24 mouse cellular contexts compared by ENCODE assay signal in genomic region chr14:22874584-22874983, GRCm38 (mm10).
DNase-seq lines count a peak whose midpoint lies in the region; ATAC-seq and TF ChIP-seq lines count a peak whose summit lies in the region.
"Had no signal": no experiment of that assay in that cellular context is flagged by ENCODE, and none has a peak within 500 bp of the region (broad histone marks: within the 10 kb centered on the region; RNA-seq: fewer than 3 reads in every experiment).

No protein-coding gene starts in this region.

- peak; percentile 76 for TF ChIP-seq EP300 in MEL (IDR thresholded peaks at IDR 0.05; ENCODE audit: low read depth in 1 of 2, low read length in 2 of 2)

- no peak for TF ChIP-seq POLR2A in MEL (IDR thresholded peaks at IDR 0.05; ENCODE audit: control insufficient read depth in 1 of 2, insufficient read depth in 1 of 2, low read depth in 1 of 2, low read length in 2 of 2, poor library complexity in 1 of 2)
- no peak for TF ChIP-seq POLR2A in lung, adult 2 months (IDR thresholded peaks at IDR 0.05; ENCODE audit: borderline replicate concordance, extremely low read depth, low read depth, low read length)

- H3K27me3 ChIP-seq in MEL (ENCODE audit: control insufficient read depth in 1 of 2, insufficient read depth in 2 of 2, low read length in 2 of 2) = no peaks in the 10 kb centered on the region
- no peaks in the 10 kb centered on the region for H3K27me3 ChIP-seq in forebrain, postnatal 0 days (ENCODE audit: insufficient read depth, low read length)
- H3K27me3 ChIP-seq: CH12.LX, Patski had no signal

- DNase-seq in MEL (ENCODE audit: low read depth, low spot score) (peak; percentile 73), MEL-GATA-1-ER (ENCODE audit: extremely low read depth, low read depth) (peak; percentile 10)
- no peak for DNase-seq in left cerebral cortex, postnatal 25 days (ENCODE audit: low spot score in 2 of 2)
- no peak for DNase-seq in forebrain, postnatal 0 days
- no peak for DNase-seq in lung, adult 2 months
- DNase-seq in cerebellum, postnatal 10 days = no peak
- DNase-seq: adrenal gland, adult 2 months; adrenal gland, adult 8-10 months; adrenal gland, postnatal 10 days; adrenal gland, postnatal 14 days; adrenal gland, postnatal 25 days; adrenal gland, postnatal 36 days; B cell, adult 2 months; cerebellum, adult 11 months; cerebellum, adult 11-12 months; cerebellum, adult 18-20 months; cerebellum, adult 2 months had no signal

- peak; percentile 66; the same call in 1 of the 2 replicates for ATAC-seq in common myeloid progenitor, adult 5-6 weeks (replicated peaks; ENCODE audit: low read depth, poor library complexity, severe bottlenecking)
- ATAC-seq in megakaryocyte progenitor cell, adult 5-6 weeks (replicated peaks; ENCODE audit: poor library complexity) = 0 out of 2 replicates have a peak, but pooled peaks have one; percentile 20
- ATAC-seq in forebrain, postnatal 0 days = no peak
- ATAC-seq: activated CD4-positive, CD25-positive, alpha-beta regulatory T cell, adult 4 months; CD4-positive, CD25-positive, alpha-beta regulatory T cell, adult 4 months; Patski had no signal

- intact Hi-C loops in left cerebral cortex, postnatal 25 days (cut with DNase I) = no loop called here

- no peaks in the 10 kb centered on the region for H3K79me2 ChIP-seq in MEL (ENCODE audit: control insufficient read depth, insufficient read depth, low read length, poor library complexity)

- H3K36me3 ChIP-seq in MEL (ENCODE audit: control insufficient read depth in 1 of 2, insufficient read depth in 2 of 2, low read length in 2 of 2) = peaks cover 0 to 24% of the 10 kb centered on the region in 2 experiments; a peak in 2 of 4 replicates
- H3K36me3 ChIP-seq in forebrain, postnatal 0 days (ENCODE audit: insufficient read depth) = no peaks in the 10 kb centered on the region
- H3K36me3 ChIP-seq: G1E had no signal

- peak overlapping the region; percentile 51 for H3K27ac ChIP-seq in MEL (ENCODE audit: control insufficient read depth, low read depth, low read length)
- no peak overlapping the region for H3K27ac ChIP-seq in forebrain, postnatal 0 days (ENCODE audit: low read depth, low read length)

- no peak for TF ChIP-seq CTCF in MEL (IDR thresholded peaks at IDR 0.05 in 2 of 3, conservative IDR thresholded peaks at IDR 0.05 in 1 of 3; ENCODE audit: control insufficient read depth in 1 of 3, insufficient read depth in 1 of 3, low read depth in 2 of 3, low read length in 3 of 3, poor library complexity in 1 of 3, severe bottlenecking in 1 of 3)
- TF ChIP-seq CTCF in forebrain, postnatal 0 days (IDR thresholded peaks at IDR 0.05; ENCODE audit: low read depth) = no peak
- TF ChIP-seq CTCF in lung, adult 2 months (IDR thresholded peaks at IDR 0.05; ENCODE audit: insufficient read depth, low read length) = no peak

- TF ChIP-seq RAD21 in MEL (IDR thresholded peaks at IDR 0.05; ENCODE audit: low read depth, low read length) = no peak

- no peaks in the 10 kb centered on the region for H3K9me3 ChIP-seq in MEL (replicated peaks; ENCODE audit: insufficient read depth, low read length)
- no peaks in the 10 kb centered on the region for H3K9me3 ChIP-seq in forebrain, postnatal 0 days (ENCODE audit: low read length)

- peaks cover 6 to 10% of the 10 kb centered on the region in 2 experiments for H3K4me1 ChIP-seq in MEL (ENCODE audit: control insufficient read depth in 1 of 2, insufficient read depth in 2 of 2, low read length in 2 of 2)
- H3K4me1 ChIP-seq in forebrain, postnatal 0 days (ENCODE audit: insufficient read depth) = no peaks in the 10 kb centered on the region
- H3K4me1 ChIP-seq in lung, adult 2 months (ENCODE audit: control insufficient read depth, insufficient read depth, low read length) = no peaks in the 10 kb centered on the region

- WGBS in forebrain, postnatal 0 days = 83% methylated on average over 3 of the region's 3 CpGs
- 59% methylated on average over 3 of the region's 3 CpGs for WGBS in lung, adult 2 months

- no peak overlapping the region for H3K4me2 ChIP-seq in forebrain, postnatal 0 days (ENCODE audit: low read depth)

- H3K9ac ChIP-seq in MEL (ENCODE audit: control insufficient read depth, low read depth, low read length, poor library complexity, severe bottlenecking) = peak overlapping the region; percentile 2; the same call in 1 of the 2 replicates
- H3K9ac ChIP-seq in forebrain, postnatal 0 days = no peak overlapping the region

- no peak overlapping the region for H3K4me3 ChIP-seq in MEL (ENCODE audit: control insufficient read depth in 1 of 2, insufficient read depth in 1 of 2, low read depth in 2 of 2, low read length in 2 of 2)
- no peak overlapping the region for H3K4me3 ChIP-seq in forebrain, postnatal 0 days (ENCODE audit: low read depth, low read length)
- H3K4me3 ChIP-seq in lung, adult 2 months (replicated peaks; ENCODE audit: extremely low read depth, low read depth, low read length) = no peak overlapping the region

TF ChIP-seq in MEL, 35 proteins besides CTCF, POLR2A, EP300 and RAD21:
- TF ChIP-seq TBP (IDR thresholded peaks at IDR 0.05; ENCODE audit: low read depth, low read length) = 0 out of 2 replicates have a peak, but pooled peaks have one; percentile 30
- no peak for TF ChIP-seq RCOR1 (IDR thresholded peaks at IDR 0.05; ENCODE audit: low read depth, low read length)
- TF ChIP-seq USF1 (IDR thresholded peaks at IDR 0.05; ENCODE audit: low read depth, low read length) = no peak
- TF ChIP-seq GATA1 (IDR thresholded peaks at IDR 0.05; ENCODE audit: low read depth, low read length) = peak; percentile 75
- no peak for TF ChIP-seq CHD1 (IDR thresholded peaks at IDR 0.05; ENCODE audit: low read depth, low read length)
- 0 out of 2 replicates have a peak, but pooled peaks have one; percentile 13 for TF ChIP-seq ETS1 (IDR thresholded peaks at IDR 0.05; ENCODE audit: low read depth, low read length)

Comparison
In these comparisons a context has a peak if more than half of its experiments do, and no peak if none do; other contexts are left out.
1. DNase-seq: peak in MEL (single experiment) and MEL-GATA-1-ER (single experiment); none in left cerebral cortex, postnatal 25 days (0 of 2), forebrain, postnatal 0 days (single experiment), lung, adult 2 months (single experiment) and cerebellum, postnatal 10 days (0 of 2).